Mouse (Mus musculus) stomach, embryonic 16.5 days (tissue): ENCODE measurements around the gene Polr1e. TPM values are rescaled to one million over a fixed set of nuclear protein-coding genes. Genes with fewer than 3 reads are reported as not detected.
A peak's percentile ranks its signal among the peaks of the same experiment; 100 is the strongest.
"Not testable (repeated sequence)": the region's sequence is repeated elsewhere in the genome, so short reads cannot be mapped to it uniquely, and the experiment has no call there.

Experiments used
- ATAC-seq: fragments of 200-750 bp; cut with Nextera tagmentation; 2 replicates; pipeline ENCODE4 v1.8.0; 2017; ENCODE audit warnings: moderate number of reproducible peaks, moderate TSS enrichment; ENCODE audit not compliant: insufficient read depth, low FRiP score
- H3K27ac ChIP-seq: fragments of 300-500 bp; sonication (generic); 2 replicates; pipeline ENCODE4 v1.5.1; 2014; ENCODE audit warnings: low read length
- H3K27me3 ChIP-seq: fragments of 300-500 bp; sonication (generic); 2 replicates; pipeline ENCODE4 v1.6.1; 2014; ENCODE audit warnings: low read length, control low read depth, mixed read lengths; ENCODE audit not compliant: control insufficient read depth, insufficient read depth
- H3K36me3 ChIP-seq: fragments of 300-500 bp; sonication (generic); 2 replicates; pipeline ENCODE4 v1.6.1; 2014; ENCODE audit warnings: low read length; ENCODE audit not compliant: control insufficient read depth, insufficient read depth
- H3K4me1 ChIP-seq: fragments of 300-500 bp; sonication (generic); 2 replicates; pipeline ENCODE4 v1.6.1; 2014; ENCODE audit warnings: low read length, control low read depth, mixed read lengths; ENCODE audit not compliant: control insufficient read depth, insufficient read depth
- H3K4me2 ChIP-seq: fragments of 300-500 bp; sonication (generic); 2 replicates; pipeline ENCODE4 v1.6.1; 2014; ENCODE audit warnings: low read depth, low read length, mixed read lengths
- H3K4me3 ChIP-seq: fragments of 300-500 bp; sonication (generic); replicated peaks from 2 replicates; pipeline ENCODE4 v1.5.1; 2014; ENCODE audit warnings: mild to moderate bottlenecking, low read length
- H3K9ac ChIP-seq: fragments of 300-500 bp; sonication (generic); 2 replicates; pipeline ENCODE4 v1.6.1; 2014; ENCODE audit warnings: low read length
- H3K9me3 ChIP-seq: fragments of 300-500 bp; sonication (generic); replicated peaks from 2 replicates; pipeline ENCODE4 v1.6.1; 2016; ENCODE audit warnings: low read length, control low read depth; ENCODE audit not compliant: control insufficient read depth
- whole genome bisulfite sequencing: fragments of 180-500 bp; shearing (Covaris S2); extraction: QIAGEN DNeasy Blood & Tissue Kit; methylation state at CpG from one replicate; pipeline ENCODE4 v1.1.7; 2014; 5-methylcytosine and 5-hydroxymethylcytosine counted together
- polyA plus RNA-seq: library from polyadenylated mRNA; unstranded; fragments of >200 nt; fragmentation: Nextera tagmentation; extraction: Ambion mirVana; gene quantifications from 2 replicates; pipeline ENCODE4 v1.2.1, GENCODE M21; 2015

The Polr1e gene
- polyA plus RNA-seq, 1 experiment from 2014 or later = 32.7 TPM

DNA sequence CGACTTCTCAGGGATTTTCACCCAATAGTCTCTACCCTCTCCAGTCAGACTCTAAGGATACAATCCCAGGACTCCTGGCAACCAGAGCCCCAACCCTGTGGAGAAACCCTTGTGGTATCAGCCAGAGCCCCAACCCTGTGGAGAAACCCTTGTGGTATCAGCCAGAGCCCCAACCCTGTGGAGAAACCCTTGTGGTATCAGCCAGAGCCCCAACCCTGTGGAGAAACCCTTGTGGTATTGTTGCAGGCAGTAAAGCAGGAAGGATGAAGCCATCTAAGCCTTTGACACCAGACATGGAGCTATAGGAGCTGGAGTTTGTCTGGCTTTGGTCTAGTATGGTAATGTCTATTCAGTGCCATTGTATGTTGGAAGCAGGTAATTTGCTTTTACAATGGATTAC, 45.5 kb downstream of the Polr1e start:
- not testable (repeated sequence) for H3K36me3 ChIP-seq, H3K27me3 ChIP-seq, H3K4me3 ChIP-seq, H3K9me3 ChIP-seq, ATAC-seq, H3K27ac ChIP-seq, H3K4me1 ChIP-seq, H3K4me2 ChIP-seq, H3K9ac ChIP-seq
- 82% methylated on average over 1 of the region's 1 CpGs for WGBS

GRCm38 (mm10) chr4:45064577-45064976, 46.2 kb downstream of the Polr1e start:
- Histone ChIP-seq H3K27me3 (no peaks in the 10 kb centered on the region), H3K4me2 (no peak overlapping the region), H3K27ac (no peak overlapping the region), H3K9me3 (no peaks in the 10 kb centered on the region), H3K9ac (no peak overlapping the region), H3K36me3 (no peaks in the 10 kb centered on the region; the same call in 1 of the 2 replicates), H3K4me1 (no peaks in the 10 kb centered on the region), H3K4me3 (no peak overlapping the region)
- no peak for ATAC-seq
- WGBS = 61% methylated on average over 2 of the region's 2 CpGs

DNA sequence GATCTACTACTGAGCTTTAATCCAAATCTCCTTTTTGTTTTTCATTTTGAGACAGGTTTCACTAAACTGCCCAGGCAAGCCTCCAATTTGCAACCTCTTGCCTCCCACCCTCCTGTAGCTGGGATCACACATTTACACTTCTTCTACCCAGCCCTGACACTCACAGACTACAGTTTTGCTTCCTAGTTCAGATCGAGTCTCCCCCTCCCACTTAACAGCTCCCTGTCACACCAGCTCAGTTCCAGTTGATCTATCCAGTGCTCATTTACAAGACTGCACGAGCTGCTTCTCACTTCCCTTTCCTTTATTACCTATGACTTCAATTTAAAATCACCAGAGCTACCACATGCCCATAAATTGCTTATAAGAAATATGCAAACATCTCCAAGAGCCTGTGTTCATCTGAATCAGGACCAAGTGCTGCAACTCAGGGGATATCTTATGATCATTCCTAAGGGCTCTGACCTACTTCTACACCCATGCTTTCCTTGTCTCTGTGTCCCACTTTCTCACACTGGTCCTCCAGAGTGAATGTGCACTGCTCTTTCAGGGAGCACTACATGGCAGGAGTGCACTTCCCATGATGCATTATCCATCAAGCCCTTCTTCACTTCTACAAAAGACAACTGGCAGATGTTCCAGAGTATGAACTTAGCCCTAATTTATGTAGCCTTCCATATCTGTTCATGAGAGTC, 47.8 kb downstream of the Polr1e start:
- Histone ChIP-seq H3K4me2 (no peak overlapping the region), H3K27ac (no peak overlapping the region), H3K9me3 (no peaks in the 10 kb centered on the region), H3K4me3 (no peak overlapping the region), H3K4me1 (no peaks in the 10 kb centered on the region), H3K9ac (no peak overlapping the region), H3K27me3 (no peaks in the 10 kb centered on the region), H3K36me3 (no peaks in the 10 kb centered on the region; the same call in 1 of the 2 replicates)
- WGBS = 44% methylated on average over 2 of the region's 2 CpGs
- ATAC-seq = no peak

DNA sequence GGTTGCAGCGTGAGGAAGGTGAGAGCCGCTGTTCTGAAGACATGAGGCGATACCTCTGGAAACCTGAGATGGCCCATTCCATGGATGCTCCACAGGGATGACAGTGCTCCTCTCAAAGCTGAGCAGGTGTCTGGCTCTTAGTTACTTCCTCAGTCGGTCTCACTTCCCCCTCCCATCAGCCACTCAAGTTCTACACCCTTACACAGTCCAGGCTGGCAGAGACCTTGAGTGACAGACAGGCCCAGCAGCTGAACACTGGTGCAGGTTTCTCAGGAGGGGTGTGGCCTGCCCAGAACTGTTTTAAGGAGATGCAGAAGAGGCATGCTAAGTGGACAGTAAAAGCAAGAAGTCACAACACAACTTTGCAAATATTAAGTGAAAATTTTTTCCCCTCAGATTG, 49.4 kb downstream of the Polr1e start:
- Histone ChIP-seq H3K27me3 (no peaks in the 10 kb centered on the region), H3K4me1 (0 out of 2 replicates have a peak, but pooled peaks cover 3% of the 10 kb centered on the region), H3K9me3 (no peaks in the 10 kb centered on the region), H3K9ac (no peak overlapping the region), H3K4me2 (no peak overlapping the region), H3K36me3 (no peaks in the 10 kb centered on the region), H3K4me3 (no peak overlapping the region), H3K27ac (no peak overlapping the region)
- ATAC-seq = no peak; the same call in 1 of the 2 replicates
- WGBS = 82% methylated on average over 4 of the region's 4 CpGs

- 52% methylated on average over 15 of the region's 15 CpGs for WGBS
Measured at GRCm38 (mm10) chr4:45072261-45072973, 54.0 kb downstream of the Polr1e start.

DNA sequence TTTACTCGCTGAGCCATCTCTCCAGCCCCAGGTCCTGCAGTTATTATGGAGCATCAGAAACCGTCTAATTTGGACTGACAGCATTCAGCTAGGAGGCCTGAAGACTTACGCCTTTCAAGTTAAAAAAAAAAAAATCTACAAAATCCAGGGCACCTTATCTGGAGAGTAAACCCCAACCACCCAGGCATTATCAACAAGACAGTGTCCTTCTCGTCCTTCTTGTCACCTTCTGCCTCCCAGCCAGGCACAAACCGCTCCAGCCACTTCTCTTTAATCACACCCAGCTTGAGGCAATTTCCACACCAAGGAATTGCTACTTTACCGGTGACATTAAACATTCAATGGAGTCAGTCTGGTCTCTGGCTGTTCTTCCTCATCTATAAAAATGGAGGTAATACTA, 55.2 kb downstream of the Polr1e start:
- Histone ChIP-seq H3K27me3 (no peaks in the 10 kb centered on the region), H3K4me2 (no peak overlapping the region), H3K4me1 (0 out of 2 replicates have a peak, but pooled peaks cover 3% of the 10 kb centered on the region), H3K36me3 (0 out of 2 replicates have a peak, but pooled peaks cover under 1% of the 10 kb centered on the region), H3K9ac (no peak overlapping the region), H3K9me3 (no peaks in the 10 kb centered on the region), H3K27ac (no peak overlapping the region), H3K4me3 (no peak overlapping the region)
- ATAC-seq = no peak
- WGBS = 75% methylated on average over 6 of the region's 6 CpGs

More at GRCm38 (mm10) chr4:45072261-45072973, 54.0 kb downstream of the Polr1e start:
- Histone ChIP-seq H3K4me2 (no peak overlapping the region), H3K27ac (no peak overlapping the region), H3K4me3 (no peak overlapping the region), H3K36me3 (no peaks in the 10 kb centered on the region), H3K9me3 (no peaks in the 10 kb centered on the region), H3K4me1 (0 out of 2 replicates have a peak, but pooled peaks cover 3% of the 10 kb centered on the region), H3K9ac (no peak overlapping the region), H3K27me3 (no peaks in the 10 kb centered on the region)
- no peak for ATAC-seq

DNA sequence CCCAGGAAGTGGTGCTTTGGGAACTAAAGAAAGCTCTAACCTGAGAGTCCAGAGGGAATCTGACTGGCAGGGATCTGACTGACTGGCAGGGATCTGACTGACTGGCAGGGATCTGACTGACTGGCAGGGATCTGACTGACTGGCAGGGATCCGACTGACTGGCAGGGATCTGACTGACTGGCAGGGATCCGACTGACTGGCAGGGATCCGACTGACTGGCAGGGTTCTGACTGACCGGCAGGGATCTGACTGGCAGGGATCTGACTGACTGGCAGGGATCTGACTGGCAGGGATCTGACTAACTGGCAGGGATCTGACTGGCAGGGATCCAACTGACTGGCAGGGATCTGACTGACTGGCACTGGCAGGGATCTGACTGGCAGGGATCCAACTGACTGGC, 62.7 kb downstream of the Polr1e start:
- H3K4me1 ChIP-seq, H3K27me3 ChIP-seq, ATAC-seq, H3K4me3 ChIP-seq, H3K27ac ChIP-seq, H3K36me3 ChIP-seq, H3K9ac ChIP-seq, H3K9me3 ChIP-seq, H3K4me2 ChIP-seq: not testable (repeated sequence)
- 91% methylated on average over 4 of the region's 4 CpGs for WGBS

- WGBS = 59% methylated on average over 9 of the region's 9 CpGs
- no peaks in the 10 kb centered on the region for H3K27me3 ChIP-seq
- ATAC-seq = no peak
- peaks cover 4% of the 10 kb centered on the region; the same call in 1 of the 2 replicates for H3K4me1 ChIP-seq
- peak overlapping the region; percentile 84 for H3K4me2 ChIP-seq
- 0 out of 2 replicates have a peak, but pooled peaks cover 3% of the 10 kb centered on the region for H3K36me3 ChIP-seq
- H3K9me3 ChIP-seq = no peaks in the 10 kb centered on the region
- H3K4me3 ChIP-seq = 0 out of 2 replicates have a peak overlapping the region, but pooled peaks have one; percentile 93
- peak overlapping the region; percentile 2; the same call in 1 of the 2 replicates for H3K9ac ChIP-seq
- no peak overlapping the region for H3K27ac ChIP-seq
Measured at GRCm38 (mm10) chr4:45082951-45083350, 64.6 kb downstream of the Polr1e start.

GRCm38 (mm10) chr4:45083487-45083886, 65.1 kb downstream of the Polr1e start:
- peak overlapping the region; percentile 97 for H3K9ac ChIP-seq
- peak overlapping the region; percentile 93 for H3K4me3 ChIP-seq
- H3K9me3 ChIP-seq = no peaks in the 10 kb centered on the region
- peak overlapping the region; percentile 84 for H3K4me2 ChIP-seq
- 4% methylated on average over 8 of the region's 8 CpGs for WGBS
- H3K4me1 ChIP-seq = peaks cover 4% of the 10 kb centered on the region; the same call in 1 of the 2 replicates
- H3K27me3 ChIP-seq = no peaks in the 10 kb centered on the region
- 0 out of 2 replicates have a peak, but pooled peaks cover 3% of the 10 kb centered on the region for H3K36me3 ChIP-seq
- no peak for ATAC-seq
- no peak overlapping the region for H3K27ac ChIP-seq
